Mouse (Mus musculus): ENCODE results near the gene Gm11634.

DNA sequence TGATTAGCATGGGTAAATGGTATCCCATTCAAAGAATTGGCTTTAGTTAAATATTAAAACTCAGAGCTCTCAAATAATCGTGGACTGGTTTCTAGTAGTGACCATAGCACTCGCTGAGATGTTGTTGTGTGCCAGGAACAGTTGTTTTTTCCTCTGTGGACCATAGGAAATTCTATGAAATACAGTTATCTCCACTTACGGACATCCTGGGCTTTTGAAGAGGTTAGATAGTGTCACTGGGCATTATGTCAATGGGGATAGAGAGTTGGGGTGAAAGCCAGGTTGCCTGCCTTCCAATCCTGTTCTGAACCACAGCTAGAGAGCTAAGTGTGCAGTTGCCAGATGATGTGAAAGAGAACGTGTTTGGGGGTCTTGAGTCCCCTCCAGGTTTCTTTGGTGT, 13.3 kb downstream of the Gm11634 start:
- TF ChIP-seq CTCF (IDR thresholded peaks at IDR 0.05; ENCODE audit: low read depth, low read length), result no peak
- TF ChIP-seq TAL1 (conservative IDR thresholded peaks at IDR 0.05; ENCODE audit: low read depth, low read length), result no peak
- no peak for TF ChIP-seq GATA1 (IDR thresholded peaks at IDR 0.05; ENCODE audit: borderline replicate concordance, low read length)

Measured in G1E (cell line).